Mouse (Mus musculus): Measurements from ENCODE around the gene Slc48a1.

GRCm38 (mm10) chr15:97788821-97789220 lies 10.5 kb downstream of the Slc48a1 start:
- TF ChIP-seq POLR2A (IDR thresholded peaks at IDR 0.05; ENCODE audit: low read depth, low read length) = no peak
- no peak for TF ChIP-seq CTCF (IDR thresholded peaks at IDR 0.05; ENCODE audit: extremely low read depth, insufficient read length, insufficient replicate concordance, low read depth, low read length)

All from small intestine, adult 2 months (tissue).